In the genomic region with DNA sequence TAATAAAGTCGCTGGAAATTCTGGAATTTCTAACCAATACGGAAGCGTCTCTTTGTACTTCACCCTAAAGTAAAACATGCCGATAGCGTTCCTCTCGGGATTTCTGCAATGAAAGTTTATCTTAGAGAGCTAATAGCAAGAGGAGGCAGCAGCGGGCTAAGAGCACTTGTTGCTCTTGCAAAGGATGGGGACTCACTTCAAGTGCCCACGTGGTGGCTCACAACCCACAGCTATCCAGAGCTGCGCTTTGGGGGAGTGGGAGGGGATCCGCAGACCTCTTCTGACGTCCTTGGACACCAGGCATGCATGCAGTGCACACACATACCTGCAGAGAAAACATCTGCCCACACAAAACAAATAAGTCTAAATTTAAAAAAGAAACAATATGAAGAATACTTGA, we compare ENCODE assay signal across 27 mouse cellular contexts. TPM values are rescaled to one million over a fixed set of nuclear protein-coding genes. Genes with fewer than 3 reads are reported as not detected.
A peak's percentile ranks its signal among the peaks of the same experiment; 100 is the strongest.
DNase-seq lines count a peak whose midpoint lies in the region; ATAC-seq and TF ChIP-seq lines count a peak whose summit lies in the region.
"Had no signal": no experiment of that assay in that cellular context is flagged by ENCODE, and none has a peak within 500 bp of the region (broad histone marks: within the 10 kb centered on the region; RNA-seq: fewer than 3 reads in every experiment).

No protein-coding gene starts in this region.

- peak overlapping the region; percentile 11; the same call in 1 of the 2 replicates for H3K4me2 ChIP-seq in heart, embryonic 12.5 days
- H3K4me2 ChIP-seq in limb, embryonic 14.5 days (replicated peaks; ENCODE audit: low read depth, low read length, severe bottlenecking), result peak overlapping the region; percentile 32
- no peak overlapping the region; the same call in 1 of the 2 replicates for H3K4me2 ChIP-seq in kidney, embryonic 16.5 days (replicated peaks; ENCODE audit: low read depth, low read length)
- H3K4me2 ChIP-seq: forebrain, embryonic 15.5 days; hindbrain, embryonic 13.5 days; liver, embryonic 13.5 days; midbrain, embryonic 13.5 days had no signal

- no peak overlapping the region for H3K4me3 ChIP-seq in heart, embryonic 12.5 days
- H3K4me3 ChIP-seq in limb, embryonic 14.5 days (replicated peaks; ENCODE audit: low read length), result no peak overlapping the region
- no peak overlapping the region for H3K4me3 ChIP-seq in kidney, embryonic 16.5 days (ENCODE audit: low read length)
- H3K4me3 ChIP-seq: erythroblast, embryonic 14.5 days; forebrain, embryonic 15.5 days; hindbrain, embryonic 13.5 days; liver, embryonic 13.5 days; midbrain, embryonic 13.5 days had no signal

- 0 out of 2 replicates have a peak, but pooled peaks cover 3% of the 10 kb centered on the region for H3K4me1 ChIP-seq in heart, embryonic 12.5 days (replicated peaks)
- peaks cover 4% of the 10 kb centered on the region; the same call in 1 of the 2 replicates for H3K4me1 ChIP-seq in limb, embryonic 14.5 days (ENCODE audit: control insufficient read depth, insufficient read depth, low read length)
- peaks cover 3% of the 10 kb centered on the region for H3K4me1 ChIP-seq in kidney, embryonic 16.5 days (ENCODE audit: insufficient read depth, low read length)
- H3K4me1 ChIP-seq: forebrain, embryonic 15.5 days; hindbrain, embryonic 13.5 days; midbrain, embryonic 13.5 days had no signal

- no peak overlapping the region for H3K27ac ChIP-seq in heart, embryonic 12.5 days (ENCODE audit: poor library complexity, severe bottlenecking)
- H3K27ac ChIP-seq in limb, embryonic 14.5 days (replicated peaks; ENCODE audit: low read depth, low read length), result no peak overlapping the region
- H3K27ac ChIP-seq in kidney, embryonic 16.5 days (ENCODE audit: low read length), result no peak overlapping the region
- H3K27ac ChIP-seq: forebrain, embryonic 15.5 days; hindbrain, embryonic 13.5 days; liver, embryonic 13.5 days; midbrain, embryonic 13.5 days had no signal

- DNase-seq in heart, adult 8-10 months (ENCODE audit: low spot score), result no peak
- peak; percentile 24 for DNase-seq in ES-CJ7 (ENCODE audit: low read depth, low spot score)
- DNase-seq in limb, embryonic 14.5 days (ENCODE audit: low spot score), result no peak
- peak; percentile 65 for DNase-seq in lung, postnatal 36 days
- DNase-seq in adrenal gland, adult 18-20 months (ENCODE audit: low spot score in 2 of 2), result no peak
- no peak for DNase-seq in gastrocnemius, postnatal 36 days
- DNase-seq: adrenal gland, adult 8-10 months; cerebellum, adult 18-20 months; cerebellum, postnatal 36 days; kidney, adult 8-10 months; liver, embryonic 13.5 days; right cerebral cortex, postnatal 25 days; thymus, postnatal 4 days had no signal

- H3K9me3 ChIP-seq in heart, embryonic 12.5 days (replicated peaks), result no peaks in the 10 kb centered on the region
- no peaks in the 10 kb centered on the region for H3K9me3 ChIP-seq in limb, embryonic 14.5 days (ENCODE audit: control insufficient read depth, low read length)
- no peaks in the 10 kb centered on the region for H3K9me3 ChIP-seq in kidney, embryonic 16.5 days (ENCODE audit: low read length)
- H3K9me3 ChIP-seq: forebrain, embryonic 15.5 days; hindbrain, embryonic 13.5 days; liver, embryonic 13.5 days; midbrain, embryonic 13.5 days had no signal

- H3K27me3 ChIP-seq in heart, embryonic 12.5 days (replicated peaks), result 0 out of 2 replicates have a peak, but pooled peaks cover 5% of the 10 kb centered on the region
- no peaks in the 10 kb centered on the region for H3K27me3 ChIP-seq in limb, embryonic 14.5 days (ENCODE audit: control insufficient read depth, insufficient read depth, low read length)
- no peaks in the 10 kb centered on the region for H3K27me3 ChIP-seq in kidney, embryonic 16.5 days (ENCODE audit: insufficient read depth, low read length)
- H3K27me3 ChIP-seq: CH12.LX; forebrain, embryonic 15.5 days; hindbrain, embryonic 13.5 days; liver, embryonic 13.5 days; midbrain, embryonic 13.5 days had no signal

- H3K9ac ChIP-seq in heart, embryonic 12.5 days, result no peak overlapping the region
- no peak overlapping the region for H3K9ac ChIP-seq in limb, embryonic 14.5 days (ENCODE audit: low read depth, low read length, severe bottlenecking)
- H3K9ac ChIP-seq in kidney, embryonic 16.5 days (replicated peaks; ENCODE audit: low read length), result no peak overlapping the region
- H3K9ac ChIP-seq: forebrain, embryonic 15.5 days; hindbrain, embryonic 13.5 days; liver, embryonic 13.5 days; midbrain, embryonic 13.5 days had no signal

- no peak for ATAC-seq in heart, embryonic 12.5 days (ENCODE audit: insufficient number of reproducible peaks, low FRiP score)
- ATAC-seq in limb, embryonic 14.5 days (ENCODE audit: low FRiP score, low read depth), result no peak
- ATAC-seq in kidney, embryonic 16.5 days (ENCODE audit: low FRiP score, low TSS enrichment), result no peak
- ATAC-seq: forebrain, embryonic 15.5 days; midbrain, embryonic 13.5 days had no signal

- intact Hi-C loops in gastrocnemius, postnatal 36 days (cut with DNase I), result no loop called here

- H3K36me3 ChIP-seq in heart, embryonic 12.5 days, result no peaks in the 10 kb centered on the region
- no peaks in the 10 kb centered on the region for H3K36me3 ChIP-seq in limb, embryonic 14.5 days (ENCODE audit: control insufficient read depth, insufficient read depth, low read length)
- H3K36me3 ChIP-seq in kidney, embryonic 16.5 days (ENCODE audit: insufficient read depth, low read length), result no peaks in the 10 kb centered on the region
- H3K36me3 ChIP-seq: forebrain, embryonic 15.5 days; hindbrain, embryonic 13.5 days; liver, embryonic 13.5 days; midbrain, embryonic 13.5 days had no signal

- 48% methylated on average over 11 of the region's 11 CpGs for WGBS in heart, embryonic 12.5 days
- WGBS in limb, embryonic 14.5 days, result 33% methylated on average over 11 of the region's 11 CpGs
- 52% methylated on average over 11 of the region's 11 CpGs for WGBS in kidney, embryonic 16.5 days

- TF ChIP-seq POLR2A in limb, embryonic 14.5 days (IDR thresholded peaks at IDR 0.05; ENCODE audit: borderline replicate concordance, extremely low read depth, insufficient read depth, insufficient read length), result no peak

RNA-seq across cellular contexts. Expression of gene 9530003J23Rik, which starts 2.6 kb away (rescaled TPM):
- not detected in 2 replicates for polyA plus RNA-seq in heart, embryonic 12.5 days (2016; fragmentation: Nextera tagmentation; extraction: Ambion mirVana)
- total RNA-seq in heart, adult 8-10 months (2022), result not detected
- not detected in 2 replicates for polyA plus RNA-seq in limb, embryonic 14.5 days (2012; rRNA removed)
- not detected in 2 replicates for polyA plus RNA-seq in limb, embryonic 14.5 days (2014; fragmentation: Nextera tagmentation; extraction: Ambion mirVana)
- not detected for total RNA-seq in adrenal gland, adult 18-20 months (2021)
- not detected in 2 replicates for polyA plus RNA-seq in kidney, embryonic 16.5 days (2015; fragmentation: Nextera tagmentation; extraction: Ambion mirVana)
- not detected for total RNA-seq in gastrocnemius, postnatal 36 days (2021)
- total RNA-seq: adrenal gland, adult 8-10 months; CH12.LX; granulocyte monocyte progenitor cell, adult 5-6 weeks; layer of hippocampus, postnatal 14 days; left cerebral cortex, postnatal 25 days; megakaryocyte progenitor cell, adult 5-6 weeks had no signal
- polyA plus RNA-seq: brain, embryonic 14.5 days; erythroblast, embryonic 14.5 days; forebrain, embryonic 15.5 days; large intestine, adult 2 months; liver, embryonic 13.5 days; midbrain, embryonic 13.5 days; neural tube, embryonic 14.5 days had no signal

RNA-seq across cellular contexts. Expression of gene Yeats4, which starts 11.6 kb away (rescaled TPM):
- polyA plus RNA-seq in heart, embryonic 12.5 days (2016; fragmentation: Nextera tagmentation; extraction: Ambion mirVana), result 64.1 and 66.2 TPM in 2 replicates
- total RNA-seq in heart, adult 8-10 months (2022), result 10 to 100 TPM; 25.6 to 32.7 (median 26.6) TPM
- polyA plus RNA-seq in limb, embryonic 14.5 days (2012; rRNA removed), result 67.2 and 71.6 TPM in 2 replicates
- 72.1 and 76.3 TPM in 2 replicates for polyA plus RNA-seq in limb, embryonic 14.5 days (2014; fragmentation: Nextera tagmentation; extraction: Ambion mirVana)
- total RNA-seq in adrenal gland, adult 18-20 months (2021), result 10 to 100 TPM; 34.5 to 43.1 TPM
- polyA plus RNA-seq in kidney, embryonic 16.5 days (2015; fragmentation: Nextera tagmentation; extraction: Ambion mirVana), result 67.3 and 70.7 TPM in 2 replicates
- 10 to 100 TPM; 12.8 to 14.8 TPM for total RNA-seq in gastrocnemius, postnatal 36 days (2021)

RNA-seq across cellular contexts. Expression of gene Lyz2, which starts 46.3 kb away (rescaled TPM):
- 87.0 and 95.2 TPM in 2 replicates for polyA plus RNA-seq in heart, embryonic 12.5 days (2016; fragmentation: Nextera tagmentation; extraction: Ambion mirVana)
- 100 to 1,000 TPM in 2 of 4 experiments, 10 to 100 TPM in 2; 93.6 to 253 (median 102) TPM for total RNA-seq in heart, adult 8-10 months (2022)
- 37.7 and 38.7 TPM in 2 replicates for polyA plus RNA-seq in limb, embryonic 14.5 days (2012; rRNA removed)
- 95.7 and 105 TPM in 2 replicates for polyA plus RNA-seq in limb, embryonic 14.5 days (2014; fragmentation: Nextera tagmentation; extraction: Ambion mirVana)
- 100 to 1,000 TPM; 173 to 444 TPM for total RNA-seq in adrenal gland, adult 18-20 months (2021)
- 54.1 and 65.5 TPM in 2 replicates for polyA plus RNA-seq in kidney, embryonic 16.5 days (2015; fragmentation: Nextera tagmentation; extraction: Ambion mirVana)
- total RNA-seq in gastrocnemius, postnatal 36 days (2021), result 10 to 100 TPM; 32.0 to 47.2 TPM

RNA-seq across cellular contexts. Expression of gene Lyz1, which starts 56.8 kb away (rescaled TPM):
- 13.5 and 15.0 TPM in 2 replicates for polyA plus RNA-seq in heart, embryonic 12.5 days (2016; fragmentation: Nextera tagmentation; extraction: Ambion mirVana)
- total RNA-seq in heart, adult 8-10 months (2022), result 10 to 100 TPM in 2 of 4 experiments, 1 to 10 TPM in 2; 8.1 to 25.8 (median 9.5) TPM
- polyA plus RNA-seq in limb, embryonic 14.5 days (2012; rRNA removed), result 0.14 and 0.33 TPM in 2 replicates
- not detected in 2 replicates for polyA plus RNA-seq in limb, embryonic 14.5 days (2014; fragmentation: Nextera tagmentation; extraction: Ambion mirVana)
- 10 to 100 TPM; 15.0 to 32.1 TPM for total RNA-seq in adrenal gland, adult 18-20 months (2021)
- not detected in 2 replicates for polyA plus RNA-seq in kidney, embryonic 16.5 days (2015; fragmentation: Nextera tagmentation; extraction: Ambion mirVana)
- total RNA-seq in gastrocnemius, postnatal 36 days (2021), result 1 to 10 TPM; 3.9 to 6.4 TPM
- total RNA-seq: CH12.LX had no signal
- polyA plus RNA-seq: erythroblast, embryonic 14.5 days; forebrain, embryonic 15.5 days; hindbrain, embryonic 13.5 days; liver, embryonic 13.5 days; midbrain, embryonic 13.5 days; neural tube, embryonic 14.5 days had no signal

Comparison
In these comparisons a context has a peak if more than half of its experiments do, and no peak if none do; other contexts are left out.
1. DNase-seq: peak in ES-CJ7 (single experiment) and lung, postnatal 36 days (single experiment); none in heart, adult 8-10 months (single experiment), limb, embryonic 14.5 days (single experiment), adrenal gland, adult 18-20 months (0 of 2) and gastrocnemius, postnatal 36 days (0 of 2).